Mouse (Mus musculus): ENCODE measurements around the gene Tdp2.

DNA sequence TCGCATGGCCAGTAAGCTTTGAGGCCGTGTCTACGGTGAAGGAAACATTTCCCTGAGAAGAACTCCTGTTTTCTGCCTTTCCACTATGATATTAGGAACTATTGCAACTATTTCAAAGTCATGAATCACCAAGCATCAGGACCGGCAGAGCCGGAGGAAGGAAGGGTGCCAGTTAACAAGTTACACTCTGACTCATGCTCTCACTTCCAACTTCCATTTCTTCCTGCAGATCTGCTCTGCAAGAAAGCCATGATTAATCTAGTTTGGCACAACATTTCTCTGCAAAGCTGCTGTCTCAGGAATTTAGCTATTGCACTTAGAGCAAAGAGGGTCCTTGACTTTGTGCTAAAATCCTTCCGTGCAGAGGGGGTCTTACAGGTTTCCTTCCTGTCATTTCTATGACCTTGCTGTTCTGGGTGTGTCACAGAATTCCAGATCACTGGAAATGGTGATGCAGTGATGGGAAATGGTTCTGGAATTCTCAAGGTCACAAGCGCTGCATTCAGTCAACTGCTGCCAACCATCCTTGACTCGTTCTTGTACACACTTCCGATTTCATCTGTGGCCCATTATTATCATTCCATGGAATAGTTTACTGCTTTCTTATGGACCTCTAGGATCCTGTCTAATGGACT, 39.0 kb upstream of the Tdp2 start:
- TF ChIP-seq CTCF (conservative IDR thresholded peaks at IDR 0.05; ENCODE audit: insufficient read depth, insufficient read length, low read depth, low read length) (no peak), POLR2A (IDR thresholded peaks at IDR 0.05; ENCODE audit: low read depth, low read length) (no peak)
